Mouse (Mus musculus) midbrain, embryonic 16.5 days (tissue): ENCODE results near the gene 1700006A11Rik. TPM values are rescaled to one million over a fixed set of nuclear protein-coding genes. Genes with fewer than 3 reads are reported as not detected.

Experiments used
- polyA plus RNA-seq: library from polyadenylated mRNA; unstranded; fragments of >200 nt; fragmentation: Nextera tagmentation; extraction: Ambion mirVana; gene quantifications from 2 replicates; pipeline ENCODE4 v1.2.1, GENCODE M21; 2015

1700006A11Rik gene
- polyA plus RNA-seq, 1 experiment from 2014 or later = not detected

Other genes starting within 250 kb of the 1700006A11Rik start
- gene Tram1l1, start 105.2 kb downstream of the 1700006A11Rik start, polyA plus RNA-seq = 56.9 and 59.2 TPM in 2 replicates
- not detected in 2 replicates for gene 1700003H04Rik, start 155.1 kb upstream of the 1700006A11Rik start, polyA plus RNA-seq